Mouse (Mus musculus) thymus, adult 2 months (tissue): ENCODE data around the gene Gsta1. TPM values are rescaled to one million over a fixed set of nuclear protein-coding genes. Genes with fewer than 3 reads are reported as not detected.
"Not testable (repeated sequence)": the region's sequence is repeated elsewhere in the genome, so short reads cannot be mapped to it uniquely, and the experiment has no call there.

Source experiments
- DNase-seq: peaks from one replicate; pipeline ENCODE4 v3.0.0; 2021
- H3K27ac ChIP-seq: fragments of 200-500 bp; 2 replicates; pipeline ENCODE4 v1.5.1; 2012; ENCODE audit warnings: low read length, control low read depth; ENCODE audit not compliant: control insufficient read depth, insufficient read depth
- H3K27me3 ChIP-seq: fragments of 200-500 bp; 2 replicates; pipeline ENCODE4 v1.6.1; 2012; ENCODE audit warnings: mild to moderate bottlenecking, low read length, moderate library complexity, mixed read lengths; ENCODE audit not compliant: control insufficient read depth, insufficient read depth
- H3K36me3 ChIP-seq: fragments of 200-500 bp; 2 replicates; pipeline ENCODE4 v1.6.1; 2012; ENCODE audit warnings: mild to moderate bottlenecking, low read length, moderate library complexity; ENCODE audit not compliant: control insufficient read depth, insufficient read depth
- H3K4me1 ChIP-seq: fragments of 200-500 bp; replicated peaks from 2 replicates; pipeline ENCODE4 v1.6.1; 2012; ENCODE audit warnings: low read length; ENCODE audit not compliant: control insufficient read depth, insufficient read depth
- H3K4me3 ChIP-seq: fragments of 200-500 bp; 2 replicates; pipeline ENCODE4 v1.5.1; 2012; ENCODE audit warnings: mild to moderate bottlenecking, low read length, control low read depth, moderate library complexity; ENCODE audit not compliant: control insufficient read depth, insufficient read depth
- CTCF ChIP-seq: fragments of 200-500 bp; IDR thresholded peaks from 2 replicates; pipeline ENCODE4 v1.5.1; 2012; ENCODE audit warnings: mild to moderate bottlenecking, control low read depth, low read length, moderate library complexity, borderline replicate concordance; ENCODE audit not compliant: control insufficient read depth, poor library complexity, insufficient read depth; ENCODE audit errors: extremely low read depth
- POLR2A ChIP-seq: fragments of 200-500 bp; IDR thresholded peaks from 2 replicates; pipeline ENCODE4 v1.6.1; 2012; ENCODE audit warnings: mild to moderate bottlenecking, low read length, control low read depth, moderate library complexity; ENCODE audit not compliant: control insufficient read depth, poor library complexity, insufficient read depth; ENCODE audit errors: extremely low read depth
- WGBS: fragments of 180-500 bp; shearing (Covaris S2); methylation state at CpG from one replicate; pipeline ENCODE4 v1.1.7; 2018; 5-methylcytosine and 5-hydroxymethylcytosine counted together
- polyA plus RNA-seq: library from polyadenylated mRNA; depleted of rRNA; stranded (reverse); fragments of >200 nt; gene quantifications from 2 replicates; pipeline ENCODE4 v1.2.3, GENCODE M21; 2012

Gene Gsta1
- polyA plus RNA-seq, 1 experiment = 0.82 TPM

DNA sequence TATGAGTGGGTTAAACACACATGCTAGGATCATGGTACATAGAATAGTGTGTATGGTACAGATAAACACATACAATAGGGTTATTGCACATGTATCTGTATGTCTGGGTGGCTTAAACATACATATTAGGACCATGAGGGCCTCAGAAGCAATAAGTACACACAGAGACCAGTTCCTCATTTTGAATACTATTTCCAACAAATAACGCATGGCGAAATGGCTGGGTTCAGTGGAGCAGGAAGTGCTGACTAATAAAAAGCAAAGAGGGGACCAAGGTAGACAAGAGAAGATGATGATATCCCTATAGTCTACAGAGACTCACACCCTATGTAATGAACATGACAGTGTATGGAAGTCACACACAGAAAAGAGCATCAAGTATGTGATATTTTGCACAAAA lies 2.3 kb upstream of the Gsta1 start:
- no peaks in the 10 kb centered on the region for H3K4me1 ChIP-seq
- H3K27me3 ChIP-seq = no peaks in the 10 kb centered on the region
- H3K36me3 ChIP-seq = no peaks in the 10 kb centered on the region
- H3K4me3 ChIP-seq = no peak overlapping the region
- WGBS = 73% methylated on average over 2 of the region's 2 CpGs
- TF ChIP-seq CTCF (no peak), POLR2A (no peak)
- DNase-seq = no peak
- H3K27ac ChIP-seq = no peak overlapping the region

DNA sequence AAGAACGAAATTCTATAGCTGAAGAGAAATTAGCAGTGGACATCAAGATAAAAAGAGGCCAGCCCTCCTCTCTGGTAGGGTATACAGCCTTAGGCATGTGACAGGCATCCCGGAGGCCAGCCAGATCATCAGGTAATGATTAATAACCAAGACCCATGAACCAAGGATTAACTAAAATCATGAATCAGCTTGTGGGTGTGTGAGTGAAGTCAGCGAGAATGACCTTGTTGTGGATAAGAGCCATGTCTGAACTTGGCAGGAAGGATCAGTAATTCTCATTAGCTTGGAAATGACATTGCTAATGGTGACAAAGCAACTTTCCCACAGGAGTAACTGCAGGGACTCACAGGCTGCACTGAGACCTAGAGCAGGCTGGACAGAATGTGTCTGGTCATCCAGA lies 798 bp upstream of the Gsta1 start:
- not testable (repeated sequence) for DNase-seq

DNA sequence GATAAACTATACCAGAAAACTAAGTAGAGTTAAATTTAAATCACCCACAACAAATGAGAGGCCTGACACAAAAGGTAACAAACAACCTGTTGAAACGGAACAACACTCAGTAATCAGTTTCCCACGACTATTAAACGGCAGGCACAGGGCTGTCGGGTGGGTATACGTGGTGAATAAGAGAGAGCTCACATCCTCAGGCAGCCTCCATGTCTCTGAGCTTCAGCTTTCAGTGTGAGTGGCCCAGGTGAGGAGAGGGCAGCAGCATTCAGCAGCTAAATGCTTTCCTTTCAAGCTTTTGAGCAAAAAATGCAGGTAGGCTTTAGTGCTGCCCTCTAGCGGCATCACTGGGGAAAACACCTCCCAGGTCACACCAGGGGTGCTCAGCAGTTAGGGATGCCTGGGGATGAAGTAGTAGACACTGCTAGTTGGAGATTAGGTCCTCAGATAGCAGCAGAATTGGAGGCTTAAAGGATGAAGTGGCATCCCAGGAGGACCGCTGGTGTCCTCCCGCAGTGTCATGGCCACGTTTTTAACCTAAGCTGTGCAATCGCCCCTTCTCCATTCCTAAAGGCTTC lies 2.8 kb downstream of the Gsta1 start:
- not testable (repeated sequence) for H3K36me3 ChIP-seq, H3K27ac ChIP-seq, H3K4me1 ChIP-seq, DNase-seq, H3K4me3 ChIP-seq, H3K27me3 ChIP-seq
- WGBS = no CpG with 5 or more reads among the region's 10 CpGs

More for the DNA sequence above, 798 bp upstream of the Gsta1 start:
- WGBS = 93% methylated on average over 3 of the region's 3 CpGs
- not testable (repeated sequence) for H3K27me3 ChIP-seq, H3K27ac ChIP-seq, H3K36me3 ChIP-seq, H3K4me3 ChIP-seq, H3K4me1 ChIP-seq

DNA sequence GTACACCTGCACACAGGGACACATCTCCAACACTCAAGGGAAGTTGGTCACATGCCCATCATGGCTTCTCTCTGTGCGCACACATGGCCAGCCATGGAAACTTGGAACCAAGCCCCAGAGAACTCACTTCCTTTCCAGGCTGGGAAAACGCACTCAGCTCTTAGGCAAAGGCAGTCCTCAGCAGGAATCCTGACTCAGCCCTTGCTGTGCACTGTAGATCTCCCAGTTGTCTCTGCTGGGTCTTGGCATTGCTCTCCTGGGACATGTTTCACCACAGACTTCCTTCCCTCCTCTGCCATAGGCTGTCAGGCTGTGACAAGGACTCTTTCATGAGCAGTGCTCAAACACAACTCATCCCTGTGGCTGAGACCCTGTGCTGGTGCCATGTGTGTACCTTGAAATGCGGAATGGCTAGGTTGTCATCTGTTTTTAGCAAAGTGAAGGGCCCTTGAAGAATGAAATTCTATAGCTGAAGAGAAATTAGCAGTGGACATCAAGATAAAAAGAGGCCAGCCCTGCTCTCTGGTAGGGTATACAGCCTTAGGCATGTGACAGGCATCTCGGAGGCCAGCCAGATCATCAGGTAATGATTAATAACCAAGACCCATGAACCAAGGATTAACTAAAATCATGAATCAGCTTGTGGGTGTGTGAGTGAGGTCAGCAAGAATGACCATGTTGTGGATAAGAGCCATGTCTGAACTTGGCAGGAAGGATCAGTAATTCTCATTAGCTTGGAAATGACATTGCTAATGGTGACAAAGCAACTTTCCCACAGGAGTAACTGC lies 25.4 kb downstream of the Gsta1 start:
- H3K4me1 ChIP-seq, H3K36me3 ChIP-seq, H3K27ac ChIP-seq, H3K27me3 ChIP-seq, H3K4me3 ChIP-seq, DNase-seq: not testable (repeated sequence)
- 89% methylated on average over 4 of the region's 4 CpGs for WGBS

DNA sequence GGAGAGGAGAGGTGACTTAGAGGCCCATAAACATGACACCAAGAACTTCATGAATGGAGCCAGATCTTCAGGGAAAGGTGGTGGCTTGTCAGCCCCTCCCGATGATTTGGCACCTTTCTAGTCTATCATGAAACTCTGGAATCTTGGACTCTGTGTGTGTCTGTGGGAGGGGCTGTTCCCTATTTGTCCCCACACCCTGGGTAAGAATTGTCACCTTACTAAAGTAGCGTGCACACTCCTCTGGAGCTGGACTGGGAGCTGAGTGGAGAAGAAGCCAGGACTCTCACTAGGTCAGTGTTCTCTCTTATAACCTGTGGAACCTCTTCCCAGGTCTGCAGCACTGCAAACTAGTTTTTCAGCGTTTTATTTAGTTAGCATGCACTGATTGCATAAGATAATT lies 26.5 kb downstream of the Gsta1 start, which contains the start of gene Gm3776:
Gene Gm3776 (plus strand): TSS at position 216 of the 400 bp plus-strand sequence.
- H3K36me3 ChIP-seq, H3K4me1 ChIP-seq, H3K4me3 ChIP-seq, DNase-seq, H3K27ac ChIP-seq, H3K27me3 ChIP-seq: not testable (repeated sequence)
- 77% methylated on average over 2 of the region's 3 CpGs for WGBS

DNA sequence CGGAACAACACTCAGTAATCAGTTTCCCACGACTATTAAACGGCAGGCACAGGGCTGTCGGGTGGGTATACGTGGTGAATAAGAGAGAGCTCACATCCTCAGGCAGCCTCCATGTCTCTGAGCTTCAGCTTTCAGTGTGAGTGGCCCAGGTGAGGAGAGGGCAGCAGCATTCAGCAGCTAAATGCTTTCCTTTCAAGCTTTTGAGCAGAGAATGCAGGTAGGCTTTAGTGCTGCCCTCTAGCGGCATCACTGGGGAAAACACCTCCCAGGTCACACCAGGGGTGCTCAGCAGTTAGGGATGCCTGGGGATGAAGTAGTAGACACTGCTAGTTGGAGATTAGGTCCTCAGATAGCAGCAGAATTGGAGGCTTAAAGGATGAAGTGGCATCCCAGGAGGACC lies 29.2 kb downstream of the Gsta1 start:
- H3K27me3 ChIP-seq, H3K27ac ChIP-seq, H3K4me3 ChIP-seq, H3K36me3 ChIP-seq, H3K4me1 ChIP-seq: not testable (repeated sequence)
- DNase-seq = peak; percentile 48
- WGBS = 0% methylated on average over 1 of the region's 6 CpGs

DNA sequence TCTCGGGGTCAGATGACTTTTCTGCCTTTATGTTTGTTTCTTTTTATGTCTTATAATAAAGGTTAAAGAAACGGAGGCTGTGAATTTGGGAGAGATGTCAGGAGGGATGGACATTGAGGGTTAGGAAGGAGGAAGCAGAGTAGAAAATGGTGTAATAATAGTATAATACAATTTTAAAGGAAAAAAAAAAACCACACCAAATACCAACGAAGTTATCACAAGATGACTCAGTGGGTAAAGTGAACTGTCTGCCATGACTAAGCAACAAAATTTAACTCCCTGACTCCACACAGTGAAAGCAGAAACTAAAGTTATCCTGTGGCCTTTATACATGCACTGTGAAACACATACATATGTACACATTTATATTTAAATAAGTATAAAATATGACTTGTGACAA lies 40.5 kb downstream of the Gsta1 start:
- not testable (repeated sequence) for H3K4me1 ChIP-seq, DNase-seq, H3K36me3 ChIP-seq, H3K4me3 ChIP-seq, H3K27ac ChIP-seq, H3K27me3 ChIP-seq
- WGBS = 63% methylated on average over 3 of the region's 3 CpGs

DNA sequence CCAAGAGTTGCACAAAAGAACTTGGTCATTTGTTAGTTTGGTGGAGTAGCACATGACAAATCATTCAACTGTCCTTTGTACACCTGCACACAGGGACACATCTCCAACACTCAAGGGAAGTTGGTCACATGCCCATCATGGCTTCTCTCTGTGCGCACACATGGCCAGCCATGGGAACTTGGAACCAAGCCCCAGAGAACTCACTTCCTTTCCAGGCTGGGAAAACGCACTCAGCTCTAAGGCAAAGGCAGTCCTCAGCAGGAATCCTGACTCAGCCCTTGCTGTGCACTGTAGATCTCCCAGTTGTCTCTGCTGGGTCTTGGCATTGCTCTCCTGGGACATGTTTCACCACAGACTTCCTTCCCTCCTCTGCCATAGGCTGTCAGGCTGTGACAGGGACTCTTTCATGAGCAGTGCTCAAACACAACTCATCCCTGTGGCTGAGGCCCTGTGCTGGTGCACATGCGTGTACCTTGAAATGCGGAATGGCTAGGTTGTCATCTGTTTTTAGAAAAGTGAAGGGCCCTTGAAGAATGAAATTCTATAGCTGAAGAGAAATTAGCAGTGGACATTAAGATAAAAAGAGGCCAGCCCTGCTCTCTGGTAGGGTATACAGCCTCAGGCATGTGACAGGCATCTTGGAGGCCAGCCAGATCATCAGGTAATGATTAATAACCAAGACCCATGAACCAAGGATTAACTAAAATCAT lies 51.7 kb downstream of the Gsta1 start:
- 91% methylated on average over 4 of the region's 4 CpGs for WGBS
- H3K4me1 ChIP-seq, H3K4me3 ChIP-seq, H3K27ac ChIP-seq, DNase-seq, H3K36me3 ChIP-seq, H3K27me3 ChIP-seq: not testable (repeated sequence)

DNA sequence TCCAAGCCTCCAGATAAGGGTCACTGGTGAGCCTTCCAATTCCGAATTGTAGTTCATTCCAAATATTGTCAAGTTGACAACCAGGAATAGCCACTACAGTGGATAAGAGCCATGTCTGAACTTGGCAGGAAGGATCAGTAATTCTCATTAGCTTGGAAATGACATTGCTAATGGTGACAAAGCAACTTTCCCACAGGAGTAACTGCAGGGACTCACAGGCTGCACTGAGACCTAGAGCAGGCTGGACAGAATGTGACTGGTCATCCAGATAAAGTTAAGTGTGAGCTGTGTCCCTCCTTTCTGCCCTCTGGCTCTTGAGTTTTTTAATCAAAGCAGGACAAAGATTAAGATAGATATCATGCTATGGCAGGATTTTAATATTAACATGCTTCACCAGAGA lies 58.6 kb downstream of the Gsta1 start:
- not testable (repeated sequence) for H3K27ac ChIP-seq, H3K4me3 ChIP-seq, DNase-seq, H3K36me3 ChIP-seq, H3K4me1 ChIP-seq, H3K27me3 ChIP-seq
- WGBS = 89% methylated on average over 1 of the region's 1 CpGs

DNA sequence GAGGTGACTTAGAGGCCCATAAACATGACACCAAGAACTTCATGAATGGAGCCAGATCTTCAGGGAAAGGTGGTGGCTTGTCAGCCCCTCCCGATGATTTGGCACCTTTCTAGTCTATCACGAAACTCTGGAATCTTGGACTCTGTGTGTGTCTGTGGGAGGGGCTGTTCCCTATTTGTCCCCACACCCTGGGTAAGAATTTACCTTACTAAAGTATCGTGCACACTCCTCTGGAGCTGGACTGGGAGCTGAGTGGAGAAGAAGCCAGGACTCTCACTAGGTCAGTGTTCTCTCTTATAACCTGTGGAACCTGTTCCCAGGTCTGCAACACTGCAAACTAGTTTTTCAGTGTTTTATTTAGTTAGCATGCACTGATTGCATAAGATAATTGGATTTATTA lies 59.3 kb downstream of the Gsta1 start, which contains the start of gene Gm10639:
Gene Gm10639 (plus strand): TSS at position 201 of the 400 bp plus-strand sequence.
- 90% methylated on average over 3 of the region's 3 CpGs for WGBS

More for the DNA sequence above, 59.3 kb downstream of the Gsta1 start, which contains the start of gene Gm10639:
- H3K27me3 ChIP-seq, H3K4me1 ChIP-seq, H3K4me3 ChIP-seq, H3K27ac ChIP-seq, DNase-seq, H3K36me3 ChIP-seq: not testable (repeated sequence)
